Mouse (Mus musculus): ENCODE measurements around the gene Tomm34. TPM values are rescaled to one million over a fixed set of nuclear protein-coding genes. Genes with fewer than 3 reads are reported as not detected.
A peak's percentile ranks its signal among the peaks of the same experiment; 100 is the strongest.

Gene Tomm34
- polyA plus RNA-seq, 1 experiment = 48.8 TPM

DNA sequence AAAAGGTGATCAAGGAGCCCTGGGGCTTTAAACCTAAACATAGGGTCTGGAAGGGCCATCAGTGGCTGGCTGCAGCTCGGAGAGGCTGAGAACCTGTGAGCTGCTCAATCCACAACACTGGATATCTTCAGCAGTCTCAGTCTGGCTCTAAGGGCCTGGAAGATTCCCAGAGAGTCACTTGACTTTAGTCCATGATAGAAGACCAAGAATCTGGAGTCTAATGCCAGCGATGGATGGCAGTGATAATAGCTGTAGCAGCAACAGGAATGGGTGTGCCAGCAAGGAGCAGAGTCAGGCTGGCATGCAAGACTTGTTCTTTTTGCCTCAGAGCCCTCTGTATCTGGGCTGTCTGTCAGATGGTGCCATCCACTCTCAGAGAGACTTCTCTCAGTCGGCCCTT, 31.4 kb upstream of the Tomm34 start:
- WGBS = 63% methylated on average over 3 of the region's 3 CpGs
- no peak for DNase-seq
- TF ChIP-seq CTCF (IDR thresholded peaks at IDR 0.05; ENCODE audit: insufficient read depth, low read length) (no peak), POLR2A (IDR thresholded peaks at IDR 0.05; ENCODE audit: borderline replicate concordance, extremely low read depth, low read depth, low read length) (no peak)
- H3K4me1 ChIP-seq (ENCODE audit: control insufficient read depth, insufficient read depth, low read length) = peaks cover 6% of the 10 kb centered on the region; the same call in 1 of the 2 replicates
- no peak overlapping the region for H3K4me3 ChIP-seq (replicated peaks; ENCODE audit: extremely low read depth, low read depth, low read length)

DNA sequence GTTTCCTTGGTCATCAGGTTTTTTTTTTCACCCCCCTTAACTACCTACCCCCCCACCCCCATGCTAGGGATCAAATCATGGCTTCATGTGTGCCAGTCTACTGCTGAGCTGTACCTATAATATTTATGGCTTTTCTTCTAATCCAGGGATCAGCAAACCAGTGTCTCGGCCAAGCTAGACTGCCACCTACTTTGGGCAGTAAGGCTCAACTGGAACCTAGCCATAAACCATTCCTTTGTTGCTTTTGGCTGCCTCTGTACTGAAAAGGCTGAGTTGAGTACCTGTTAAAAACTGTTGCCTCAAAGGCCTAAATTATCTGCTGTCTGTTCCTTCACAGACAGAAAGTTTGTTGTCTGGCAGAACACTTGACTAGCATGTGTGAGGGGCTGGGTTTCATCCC, 31.0 kb upstream of the Tomm34 start:
- 49% methylated on average over 1 of the region's 1 CpGs for WGBS
- DNase-seq = no peak
- peaks cover 6% of the 10 kb centered on the region; the same call in 1 of the 2 replicates for H3K4me1 ChIP-seq (ENCODE audit: control insufficient read depth, insufficient read depth, low read length)
- TF ChIP-seq CTCF (IDR thresholded peaks at IDR 0.05; ENCODE audit: insufficient read depth, low read length) (no peak), POLR2A (IDR thresholded peaks at IDR 0.05; ENCODE audit: borderline replicate concordance, extremely low read depth, low read depth, low read length) (no peak)
- H3K4me3 ChIP-seq (replicated peaks; ENCODE audit: extremely low read depth, low read depth, low read length) = no peak overlapping the region

DNA sequence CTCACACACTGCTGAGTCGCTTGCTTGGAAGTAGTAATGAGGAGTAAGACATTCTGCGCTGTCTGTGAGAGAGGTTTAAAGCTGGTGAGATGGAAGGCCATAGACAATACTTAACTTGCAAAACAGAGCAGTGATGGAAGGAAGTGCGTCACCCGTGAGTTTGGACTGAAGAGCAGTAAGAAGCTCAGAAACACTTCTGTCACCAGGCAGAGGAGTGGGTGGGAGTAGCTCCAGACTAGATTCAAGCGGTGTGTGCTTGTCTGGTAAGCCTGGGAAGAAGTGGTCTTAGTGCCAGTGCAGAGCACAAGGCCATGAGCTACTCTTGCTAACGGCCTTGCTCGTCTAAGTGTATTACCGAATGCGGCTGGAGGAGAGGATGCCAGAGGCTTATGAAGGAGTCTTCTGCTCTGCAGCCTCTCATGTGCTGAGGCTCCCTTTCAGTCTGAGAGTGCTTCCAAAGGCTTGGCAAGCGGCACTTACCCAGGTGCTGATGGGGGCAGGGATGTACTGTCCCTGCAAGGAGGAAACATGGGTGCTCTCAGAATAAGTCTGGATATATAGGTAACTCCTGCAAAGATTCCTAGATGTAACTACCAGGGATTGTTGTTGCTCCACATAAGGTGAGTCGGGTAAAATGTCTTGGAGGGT, 27.8 kb upstream of the Tomm34 start:
- no peak for DNase-seq
- Histone ChIP-seq H3K4me1 (ENCODE audit: control insufficient read depth, insufficient read depth, low read length) (peaks cover 6% of the 10 kb centered on the region; the same call in 1 of the 2 replicates), H3K4me3 (replicated peaks; ENCODE audit: extremely low read depth, low read depth, low read length) (no peak overlapping the region)
- TF ChIP-seq POLR2A (IDR thresholded peaks at IDR 0.05; ENCODE audit: borderline replicate concordance, extremely low read depth, low read depth, low read length) (no peak), CTCF (IDR thresholded peaks at IDR 0.05; ENCODE audit: insufficient read depth, low read length) (no peak)
- 90% methylated on average over 11 of the region's 11 CpGs for WGBS

DNA sequence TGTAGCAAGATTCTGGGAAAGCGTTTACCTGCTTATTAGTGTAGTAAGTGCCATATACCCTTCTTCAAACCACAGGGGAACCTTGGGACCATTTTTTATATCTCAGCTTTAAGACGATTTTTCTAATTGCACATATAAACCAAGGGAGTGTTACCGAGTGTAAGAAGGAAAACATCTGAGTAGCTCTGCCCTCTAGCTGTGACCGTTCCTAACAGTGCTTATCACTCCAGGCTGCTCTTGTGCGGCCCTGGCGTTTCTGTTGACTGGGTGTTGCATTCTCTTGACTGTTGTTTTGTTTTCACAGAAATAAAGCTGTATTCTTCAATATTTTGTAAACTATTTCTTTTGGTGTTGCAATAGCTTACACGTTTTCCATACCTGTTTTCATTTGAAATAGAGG, 23.2 kb upstream of the Tomm34 start:
- TF ChIP-seq CTCF (IDR thresholded peaks at IDR 0.05; ENCODE audit: insufficient read depth, low read length) (peak; percentile 27; the same call in 1 of the 2 replicates), POLR2A (IDR thresholded peaks at IDR 0.05; ENCODE audit: borderline replicate concordance, extremely low read depth, low read depth, low read length) (no peak)
- Histone ChIP-seq H3K4me3 (replicated peaks; ENCODE audit: extremely low read depth, low read depth, low read length) (no peak overlapping the region), H3K4me1 (ENCODE audit: control insufficient read depth, insufficient read depth, low read length) (peaks cover 2% of the 10 kb centered on the region; the same call in 1 of the 2 replicates)
- no peak for DNase-seq
- WGBS = 51% methylated on average over 7 of the region's 7 CpGs

DNA sequence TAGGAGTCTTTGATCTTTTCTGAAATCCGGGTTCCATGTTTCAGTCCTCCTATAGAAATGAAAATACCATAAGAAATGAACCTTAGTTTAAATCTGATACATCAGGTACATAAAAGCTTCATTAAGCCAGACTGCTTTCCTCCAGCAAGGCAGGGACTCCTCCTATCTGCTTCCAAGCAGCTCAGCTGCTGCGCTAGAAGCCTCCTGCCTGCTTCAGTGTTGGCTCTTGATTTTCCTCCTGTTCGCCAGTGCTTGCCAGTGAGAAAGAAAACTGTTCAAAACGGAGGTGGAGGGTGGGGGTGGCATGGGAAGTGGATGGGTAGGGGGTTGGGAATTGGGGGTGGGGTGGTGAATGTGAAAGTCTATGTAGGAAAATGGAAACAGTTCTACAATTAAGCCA, 18.5 kb upstream of the Tomm34 start:
- no peak for DNase-seq
- TF ChIP-seq CTCF (IDR thresholded peaks at IDR 0.05; ENCODE audit: insufficient read depth, low read length) (no peak), POLR2A (IDR thresholded peaks at IDR 0.05; ENCODE audit: borderline replicate concordance, extremely low read depth, low read depth, low read length) (no peak)
- H3K4me1 ChIP-seq (ENCODE audit: control insufficient read depth, insufficient read depth, low read length) = peaks cover 7% of the 10 kb centered on the region; the same call in 1 of the 2 replicates
- WGBS = 84% methylated on average over 4 of the region's 4 CpGs
- H3K4me3 ChIP-seq (replicated peaks; ENCODE audit: extremely low read depth, low read depth, low read length) = no peak overlapping the region

DNA sequence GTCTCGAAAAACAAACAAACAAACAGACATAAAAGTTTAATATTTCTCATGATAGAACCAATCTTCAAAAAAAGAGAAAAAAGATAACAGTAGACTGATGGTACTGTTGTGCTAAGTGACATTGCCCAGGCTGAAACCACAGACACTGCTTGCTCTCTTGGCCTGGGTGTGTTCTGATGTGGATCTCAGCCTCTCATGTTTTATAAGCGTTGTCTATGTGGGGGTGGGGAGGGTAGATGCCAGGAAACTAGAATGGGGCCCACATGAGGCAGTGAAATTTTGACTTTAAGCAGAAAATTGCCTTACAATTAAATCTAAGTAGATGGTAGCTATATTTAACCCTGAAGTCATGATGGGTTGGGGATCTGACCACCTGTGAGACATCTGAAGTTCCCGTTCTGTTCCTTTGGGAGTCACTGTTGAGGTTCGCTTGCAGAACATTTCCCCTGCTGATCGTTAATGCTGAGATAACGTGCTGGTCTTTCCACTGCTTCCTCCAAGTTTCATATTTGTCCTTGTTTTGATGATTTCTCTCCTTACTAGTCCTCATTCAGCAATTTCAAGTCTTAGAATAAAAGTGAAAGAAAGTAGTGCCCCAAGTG, 16.5 kb upstream of the Tomm34 start:
- no peak for DNase-seq
- 71% methylated on average over 6 of the region's 6 CpGs for WGBS
- Histone ChIP-seq H3K4me1 (ENCODE audit: control insufficient read depth, insufficient read depth, low read length) (peaks cover 14% of the 10 kb centered on the region), H3K4me3 (replicated peaks; ENCODE audit: extremely low read depth, low read depth, low read length) (no peak overlapping the region)
- no peak for TF ChIP-seq CTCF (IDR thresholded peaks at IDR 0.05; ENCODE audit: insufficient read depth, low read length)
- TF ChIP-seq POLR2A (IDR thresholded peaks at IDR 0.05; ENCODE audit: borderline replicate concordance, extremely low read depth, low read depth, low read length) = no peak

DNA sequence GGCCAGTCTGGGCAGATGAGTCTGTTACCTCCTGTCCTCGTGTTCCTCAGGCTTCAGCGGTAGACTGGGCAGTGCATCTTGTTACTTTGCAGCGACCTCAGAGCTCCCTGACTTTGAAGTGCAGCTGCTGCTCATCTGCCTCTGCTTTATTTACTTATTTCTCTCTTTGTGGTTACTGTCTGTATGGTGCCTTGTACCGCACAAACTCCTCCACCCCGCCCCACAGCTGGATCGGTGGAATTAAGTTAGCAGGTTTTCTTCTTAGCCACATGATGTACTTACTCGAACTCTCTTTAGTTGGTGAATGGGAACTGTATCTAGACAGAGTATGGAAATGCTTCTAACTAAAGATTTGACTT, 13.4 kb upstream of the Tomm34 start:
- WGBS = 62% methylated on average over 7 of the region's 7 CpGs
- no peak for DNase-seq
- TF ChIP-seq CTCF (IDR thresholded peaks at IDR 0.05; ENCODE audit: insufficient read depth, low read length) (no peak), POLR2A (IDR thresholded peaks at IDR 0.05; ENCODE audit: borderline replicate concordance, extremely low read depth, low read depth, low read length) (no peak)
- Histone ChIP-seq H3K4me3 (replicated peaks; ENCODE audit: extremely low read depth, low read depth, low read length) (no peak overlapping the region), H3K4me1 (ENCODE audit: control insufficient read depth, insufficient read depth, low read length) (peaks cover 19% of the 10 kb centered on the region)

DNA sequence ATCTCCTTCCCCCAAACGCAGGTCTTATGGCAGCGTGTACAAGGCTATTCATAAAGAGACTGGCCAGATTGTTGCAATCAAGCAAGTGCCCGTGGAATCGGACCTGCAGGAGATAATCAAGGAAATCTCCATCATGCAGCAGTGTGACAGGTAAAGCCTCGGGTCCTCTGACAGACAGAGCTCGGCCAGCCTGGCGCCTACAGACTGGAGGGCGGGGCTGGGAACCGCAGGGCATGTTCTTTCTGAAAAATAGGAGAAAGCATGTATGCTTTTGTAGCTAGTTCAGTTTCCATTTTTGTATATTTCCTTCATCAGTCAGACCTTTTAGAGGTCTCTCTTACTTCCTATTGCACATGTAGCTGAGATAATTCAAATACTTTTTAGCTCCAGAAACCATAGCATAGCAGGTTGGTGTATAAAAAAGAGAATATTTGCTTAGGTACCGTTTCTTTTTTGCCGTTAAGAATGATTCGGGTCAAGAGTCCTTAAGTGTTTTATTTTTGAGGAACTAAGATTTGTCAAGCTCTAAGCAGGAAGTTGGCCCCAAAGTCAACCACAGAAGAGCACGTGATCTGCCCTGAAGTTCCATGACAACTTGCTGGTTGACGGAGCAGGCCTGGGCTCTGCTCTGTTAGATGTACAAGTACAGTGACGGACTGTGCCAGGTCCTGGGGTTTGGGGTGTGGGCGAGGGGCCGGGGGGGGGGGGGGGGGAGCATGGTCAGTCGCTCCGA, 12.8 kb upstream of the Tomm34 start:
- peaks cover 19% of the 10 kb centered on the region for H3K4me1 ChIP-seq (ENCODE audit: control insufficient read depth, insufficient read depth, low read length)
- TF ChIP-seq CTCF (IDR thresholded peaks at IDR 0.05; ENCODE audit: insufficient read depth, low read length) = no peak
- TF ChIP-seq POLR2A (IDR thresholded peaks at IDR 0.05; ENCODE audit: borderline replicate concordance, extremely low read depth, low read depth, low read length) = 0 out of 2 replicates have a peak, but pooled peaks have one; percentile 15
- peak; percentile 45 for DNase-seq
- WGBS = 40% methylated on average over 19 of the region's 19 CpGs
- no peak overlapping the region for H3K4me3 ChIP-seq (replicated peaks; ENCODE audit: extremely low read depth, low read depth, low read length)

DNA sequence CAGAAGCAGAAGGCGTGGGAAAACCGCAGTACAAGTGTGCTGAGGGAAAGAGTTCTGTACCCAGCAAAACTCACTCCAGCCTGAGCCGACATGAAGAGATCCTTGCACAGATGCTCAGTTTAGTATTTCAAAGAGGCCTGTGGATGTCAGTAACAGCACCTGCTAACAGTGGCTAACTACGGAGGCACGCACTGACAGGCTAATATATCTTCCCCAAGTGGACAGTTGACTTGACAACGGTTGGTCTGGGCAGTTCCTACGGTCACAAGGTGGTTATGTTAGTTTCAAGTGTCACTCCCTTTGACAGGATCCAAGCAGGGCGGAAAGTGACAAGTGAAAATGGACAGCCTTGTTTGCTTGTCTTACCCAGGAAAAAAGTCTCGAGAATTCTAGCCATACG, 11.2 kb upstream of the Tomm34 start:
- no peak for DNase-seq
- no peak for TF ChIP-seq POLR2A (IDR thresholded peaks at IDR 0.05; ENCODE audit: borderline replicate concordance, extremely low read depth, low read depth, low read length)
- no peak for TF ChIP-seq CTCF (IDR thresholded peaks at IDR 0.05; ENCODE audit: insufficient read depth, low read length)
- 73% methylated on average over 10 of the region's 10 CpGs for WGBS
- peaks cover 19% of the 10 kb centered on the region for H3K4me1 ChIP-seq (ENCODE audit: control insufficient read depth, insufficient read depth, low read length)
- no peak overlapping the region for H3K4me3 ChIP-seq (replicated peaks; ENCODE audit: extremely low read depth, low read depth, low read length)
